Mouse (Mus musculus) forebrain, postnatal 0 days (tissue): ENCODE data around the gene Plekhh2. TPM values are rescaled to one million over a fixed set of nuclear protein-coding genes. Genes with fewer than 3 reads are reported as not detected.

Experiments
- ATAC-seq: fragments of 200-750 bp; cut with Nextera tagmentation; 2 replicates; pipeline ENCODE4 v1.8.0; 2017; ENCODE audit warnings: mild to moderate bottlenecking, moderate library complexity
- DNase-seq: peaks from one replicate; pipeline ENCODE4 v3.0.0-alpha.2; 2015
- H3K27ac ChIP-seq: fragments of 300-500 bp; sonication (generic); 2 replicates; pipeline ENCODE4 v1.5.1; 2014; ENCODE audit warnings: low read depth, mild to moderate bottlenecking, antibody characterized with exemption, low read length, moderate library complexity, mixed read lengths
- H3K27me3 ChIP-seq: fragments of 300-500 bp; sonication (generic); 2 replicates; pipeline ENCODE4 v1.6.1; 2014; ENCODE audit warnings: mild to moderate bottlenecking, low read length, mixed read lengths; ENCODE audit not compliant: insufficient read depth
- H3K36me3 ChIP-seq: fragments of 300-500 bp; sonication (generic); 2 replicates; pipeline ENCODE4 v1.6.1; 2014; ENCODE audit warnings: mild to moderate bottlenecking, moderate library complexity; ENCODE audit not compliant: insufficient read depth
- H3K4me1 ChIP-seq: fragments of 300-500 bp; sonication (generic); 2 replicates; pipeline ENCODE4 v1.6.1; 2014; ENCODE audit warnings: antibody characterized with exemption; ENCODE audit not compliant: insufficient read depth
- H3K4me2 ChIP-seq: fragments of 300-500 bp; sonication (generic); 2 replicates; pipeline ENCODE4 v1.6.1; 2014; ENCODE audit warnings: low read depth, mild to moderate bottlenecking, moderate library complexity
- H3K4me3 ChIP-seq: fragments of 300-500 bp; sonication (generic); 2 replicates; pipeline ENCODE4 v1.5.1; 2014; ENCODE audit warnings: low read depth, low read length, mixed read lengths
- H3K9ac ChIP-seq: fragments of 300-500 bp; sonication (generic); 2 replicates; pipeline ENCODE4 v1.6.1; 2014; ENCODE audit warnings: mild to moderate bottlenecking
- H3K9me3 ChIP-seq: fragments of 300-500 bp; sonication (generic); 2 replicates; pipeline ENCODE4 v1.6.1; 2016; ENCODE audit warnings: low read length
- CTCF ChIP-seq: sonication (generic); IDR thresholded peaks from 2 replicates; pipeline ENCODE4 v1.5.1; 2016; ENCODE audit warnings: antibody characterized with exemption, control low read depth, low read depth
- WGBS: fragments of 180-500 bp; shearing (Covaris S2); extraction: QIAGEN DNeasy Blood & Tissue Kit; methylation state at CpG from one replicate; pipeline ENCODE4 v1.1.7; 2014; 5-methylcytosine and 5-hydroxymethylcytosine counted together
- polyA plus RNA-seq: library from polyadenylated mRNA; unstranded; fragments of >200 nt; fragmentation: Nextera tagmentation; extraction: Ambion mirVana; gene quantifications from 2 replicates; pipeline ENCODE4 v1.2.1, GENCODE M21; 2015
- total RNA-seq: library from RNA; depleted of rRNA; stranded (reverse); fragments of >200 nt; gene quantifications from 2 replicates; pipeline ENCODE4 v1.2.3, GENCODE M21; 2014

Plekhh2 gene
- total and polyA plus RNA-seq, 2 experiments from 2014 or later, result 1.0 to 3.1 TPM

GRCm38 (mm10) chr17:84607617-84608016, 95.9 kb downstream of the Plekhh2 start:
- H3K4me1 ChIP-seq, result no peaks in the 10 kb centered on the region
- no peaks in the 10 kb centered on the region for H3K9me3 ChIP-seq
- no peak overlapping the region for H3K4me3 ChIP-seq
- no peak for DNase-seq
- H3K27me3 ChIP-seq, result no peaks in the 10 kb centered on the region
- no peak overlapping the region for H3K27ac ChIP-seq
- H3K36me3 ChIP-seq, result no peaks in the 10 kb centered on the region
- H3K9ac ChIP-seq, result no peak overlapping the region
- H3K4me2 ChIP-seq, result no peak overlapping the region
- 66% methylated on average over 5 of the region's 5 CpGs for WGBS
- TF ChIP-seq CTCF, result no peak
- ATAC-seq, result no peak

GRCm38 (mm10) chr17:84608606-84609005, 96.9 kb downstream of the Plekhh2 start:
- Histone ChIP-seq H3K4me2 (no peak overlapping the region), H3K9me3 (no peaks in the 10 kb centered on the region), H3K4me1 (no peaks in the 10 kb centered on the region), H3K9ac (no peak overlapping the region), H3K4me3 (no peak overlapping the region), H3K27ac (no peak overlapping the region), H3K36me3 (no peaks in the 10 kb centered on the region), H3K27me3 (no peaks in the 10 kb centered on the region)
- DNase-seq (no peak), ATAC-seq (no peak)
- no peak for TF ChIP-seq CTCF
- WGBS, result 88% methylated on average over 4 of the region's 4 CpGs

- 93% methylated on average over 9 of the region's 9 CpGs for WGBS
- ATAC-seq, result no peak
Observed at GRCm38 (mm10) chr17:84611500-84611899, 99.8 kb downstream of the Plekhh2 start.

GRCm38 (mm10) chr17:84611971-84612370, 100.3 kb downstream of the Plekhh2 start:
- Histone ChIP-seq H3K27me3 (no peaks in the 10 kb centered on the region), H3K27ac (no peak overlapping the region), H3K4me3 (no peak overlapping the region), H3K9ac (no peak overlapping the region), H3K4me2 (no peak overlapping the region), H3K9me3 (no peaks in the 10 kb centered on the region), H3K4me1 (no peaks in the 10 kb centered on the region), H3K36me3 (no peaks in the 10 kb centered on the region)
- DNase-seq (no peak), ATAC-seq (no peak)
- TF ChIP-seq CTCF, result no peak
- WGBS, result 78% methylated on average over 7 of the region's 7 CpGs

More at GRCm38 (mm10) chr17:84611500-84611899, 99.8 kb downstream of the Plekhh2 start:
- Histone ChIP-seq H3K9me3 (no peaks in the 10 kb centered on the region), H3K27ac (no peak overlapping the region), H3K36me3 (no peaks in the 10 kb centered on the region), H3K4me1 (no peaks in the 10 kb centered on the region), H3K27me3 (no peaks in the 10 kb centered on the region), H3K9ac (no peak overlapping the region), H3K4me2 (no peak overlapping the region), H3K4me3 (no peak overlapping the region)
- TF ChIP-seq CTCF, result no peak
- no peak for DNase-seq

- H3K4me3 ChIP-seq, result no peak overlapping the region
- H3K4me2 ChIP-seq, result no peak overlapping the region
- TF ChIP-seq CTCF, result no peak
- ATAC-seq (no peak), DNase-seq (no peak)
- no peak overlapping the region for H3K9ac ChIP-seq
- 65% methylated on average over 11 of the region's 11 CpGs for WGBS
- no peaks in the 10 kb centered on the region for H3K27me3 ChIP-seq
- no peaks in the 10 kb centered on the region for H3K9me3 ChIP-seq
- no peaks in the 10 kb centered on the region for H3K36me3 ChIP-seq
- no peak overlapping the region for H3K27ac ChIP-seq
- no peaks in the 10 kb centered on the region for H3K4me1 ChIP-seq
Observed at GRCm38 (mm10) chr17:84615811-84616210, 104.1 kb downstream of the Plekhh2 start.

DNA sequence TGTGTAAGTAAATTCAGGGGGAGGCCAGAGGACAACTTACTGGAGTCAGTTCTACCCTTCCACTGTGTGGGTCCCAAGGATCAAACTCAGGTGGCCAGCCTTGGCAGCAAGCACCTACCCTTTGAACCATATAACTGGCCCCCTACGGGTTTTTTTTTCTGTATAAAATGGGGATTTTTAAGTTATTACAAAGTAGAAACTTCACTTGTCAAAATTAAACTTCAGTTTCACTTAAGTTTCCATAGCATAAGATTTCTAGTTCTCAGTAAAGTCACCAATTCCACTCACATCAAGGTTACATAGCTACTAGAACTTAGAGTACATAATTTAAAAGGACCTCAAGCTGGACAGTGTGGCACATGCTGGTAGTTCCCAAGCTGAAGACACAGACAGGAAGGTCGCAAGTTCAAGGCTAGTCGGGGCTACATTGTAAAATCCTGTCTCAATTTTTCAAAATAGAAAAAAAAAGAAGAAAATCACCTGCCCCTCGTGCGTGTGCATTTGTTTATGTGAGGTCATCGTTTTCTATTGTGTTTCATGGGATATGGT, 104.9 kb downstream of the Plekhh2 start:
- Histone ChIP-seq H3K36me3 (no peaks in the 10 kb centered on the region), H3K9me3 (no peaks in the 10 kb centered on the region), H3K4me1 (no peaks in the 10 kb centered on the region), H3K4me2 (no peak overlapping the region), H3K27ac (no peak overlapping the region), H3K4me3 (no peak overlapping the region), H3K9ac (no peak overlapping the region), H3K27me3 (no peaks in the 10 kb centered on the region)
- ATAC-seq (no peak), DNase-seq (no peak)
- WGBS, result 83% methylated on average over 6 of the region's 6 CpGs
- no peak for TF ChIP-seq CTCF

GRCm38 (mm10) chr17:84617953-84618352, 106.3 kb downstream of the Plekhh2 start:
- DNase-seq, result no peak
- no peak for ATAC-seq
- TF ChIP-seq CTCF, result no peak
- Histone ChIP-seq H3K27ac (no peak overlapping the region), H3K4me1 (no peaks in the 10 kb centered on the region), H3K9ac (no peak overlapping the region), H3K27me3 (no peaks in the 10 kb centered on the region), H3K4me3 (no peak overlapping the region), H3K4me2 (no peak overlapping the region), H3K36me3 (no peaks in the 10 kb centered on the region), H3K9me3 (no peaks in the 10 kb centered on the region)
- 94% methylated on average over 6 of the region's 6 CpGs for WGBS
